Mouse (Mus musculus) heart, postnatal 36 days (tissue): ENCODE data around the gene Ccdc150. TPM values are rescaled to one million over a fixed set of nuclear protein-coding genes. Genes with fewer than 3 reads are reported as not detected.
A peak's percentile ranks its signal among the peaks of the same experiment; 100 is the strongest.

Source experiments
- DNase-seq, 2 experiments: peaks; one replicate each; pipeline ENCODE4 v3.0.0; 2021 to 2022
- intact Hi-C: fragments of 180-260 bp; cut with DNase I; formaldehyde crosslinking; loops from one replicate; pipeline ENCODE4 v1.15.1; 2025
- total RNA-seq, 2 experiments: library from RNA; stranded (reverse); gene quantifications; 2 replicates each; pipeline ENCODE4 v1.2.3; 2021

The Ccdc150 gene
- under 1 TPM; 0.24 to 0.25 TPM for total RNA-seq

DNA sequence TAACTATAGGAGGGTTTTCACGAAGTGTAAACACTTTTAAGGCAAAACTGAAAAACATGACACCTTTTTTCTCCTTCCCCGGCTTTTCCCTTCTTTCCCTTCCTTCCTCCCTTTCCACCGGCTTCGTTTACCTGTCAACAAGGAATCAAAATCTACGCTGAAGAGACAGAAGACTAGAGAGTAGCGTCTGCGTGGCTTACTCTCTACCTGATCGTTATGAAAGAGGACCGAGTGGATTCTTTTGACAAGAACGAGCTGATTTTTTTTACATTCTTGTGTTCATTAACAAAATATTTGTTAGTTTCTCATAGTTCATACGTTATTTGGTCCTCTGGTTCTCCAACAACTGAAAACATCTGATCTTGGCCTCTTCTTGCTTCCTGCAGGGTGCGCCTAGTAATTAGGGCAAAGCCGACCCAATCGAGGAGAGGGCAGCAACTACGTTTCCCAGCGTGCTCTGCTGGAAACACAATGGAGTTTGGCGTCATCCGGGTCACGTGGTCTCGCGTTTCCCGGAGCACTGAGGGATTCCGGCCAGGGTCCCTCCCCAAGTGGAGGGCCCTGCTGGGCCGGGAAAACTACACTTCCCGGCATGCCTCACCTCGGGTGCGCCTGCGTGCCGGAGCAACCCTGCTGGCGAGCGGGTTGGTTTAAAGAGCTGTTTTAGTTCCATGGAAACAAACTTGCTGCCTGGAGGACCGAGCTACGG lies at the start of gene Ccdc150:
Gene Ccdc150, plus strand, starts transcription at position 526 of the 709 bp plus-strand sequence.
- intact Hi-C loops = loop anchor here (5.0 kb wide), 2 partner anchors 213 to 677 kb away; partner anchors contain the start of gene Ankrd44
- peak; percentile 94 to 97 for DNase-seq

DNA sequence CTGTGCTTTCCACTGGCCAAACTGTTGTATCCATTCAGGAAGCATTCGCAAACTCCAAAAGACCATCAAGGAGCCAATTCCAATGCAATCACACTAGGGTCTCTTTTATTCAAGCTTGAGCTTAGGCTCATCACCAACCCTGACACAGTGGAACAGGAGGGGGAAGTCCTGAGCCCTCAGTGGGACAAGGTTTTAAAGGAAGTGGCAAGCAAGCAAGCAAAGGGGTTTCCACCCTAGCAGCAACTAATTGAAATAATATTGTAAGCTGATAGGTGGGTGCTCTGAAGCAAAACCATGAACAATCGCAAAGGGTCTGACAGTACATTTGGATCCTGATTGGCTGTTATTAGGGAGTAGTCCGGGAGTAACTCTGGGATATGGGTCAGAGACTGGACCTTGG lies 30.2 kb upstream of the Ccdc150 start:
- intact Hi-C loops = no loop called here
- no peak for DNase-seq

DNA sequence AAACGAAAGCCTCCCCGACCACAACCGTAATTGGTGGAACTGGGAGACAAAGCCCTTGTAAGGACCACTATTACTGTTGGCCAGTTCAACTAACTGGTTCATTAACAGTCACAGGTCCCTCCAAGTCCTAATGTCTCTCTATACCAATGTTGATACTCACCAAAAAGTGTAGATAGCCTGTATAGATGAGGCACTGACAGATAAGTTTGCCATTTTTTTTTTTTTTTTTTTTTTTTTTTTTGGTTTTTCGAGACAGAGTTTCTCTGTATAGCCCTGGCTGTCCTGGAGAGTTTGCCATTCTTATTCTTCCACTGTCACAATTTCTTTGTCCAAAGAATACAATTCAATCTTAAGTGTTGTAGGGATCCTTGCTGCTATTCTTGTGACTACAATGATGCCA lies 7.8 kb upstream of the Ccdc150 start:
- intact Hi-C loops = no loop called here
- DNase-seq = no peak

DNA sequence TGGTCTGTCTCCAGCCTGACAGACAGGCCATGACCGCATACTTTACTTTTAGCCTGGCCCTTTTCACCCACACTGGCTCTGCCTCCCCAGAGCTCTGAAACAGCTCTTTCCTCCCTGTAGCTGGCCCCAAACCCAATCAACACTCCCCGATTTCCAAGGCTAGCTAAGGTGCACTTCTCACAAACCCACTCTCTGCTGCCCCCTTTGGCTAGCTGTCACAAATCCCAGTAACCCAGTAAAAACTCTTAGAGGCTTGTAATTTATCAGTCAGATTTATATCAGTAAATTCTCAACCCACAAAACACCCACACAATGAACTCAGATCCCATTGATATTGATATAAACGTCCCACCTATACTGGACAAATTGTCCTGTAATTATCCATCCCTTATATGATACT lies 25.1 kb downstream of the Ccdc150 start:
- intact Hi-C loops = no loop called here
- no peak for DNase-seq

DNA sequence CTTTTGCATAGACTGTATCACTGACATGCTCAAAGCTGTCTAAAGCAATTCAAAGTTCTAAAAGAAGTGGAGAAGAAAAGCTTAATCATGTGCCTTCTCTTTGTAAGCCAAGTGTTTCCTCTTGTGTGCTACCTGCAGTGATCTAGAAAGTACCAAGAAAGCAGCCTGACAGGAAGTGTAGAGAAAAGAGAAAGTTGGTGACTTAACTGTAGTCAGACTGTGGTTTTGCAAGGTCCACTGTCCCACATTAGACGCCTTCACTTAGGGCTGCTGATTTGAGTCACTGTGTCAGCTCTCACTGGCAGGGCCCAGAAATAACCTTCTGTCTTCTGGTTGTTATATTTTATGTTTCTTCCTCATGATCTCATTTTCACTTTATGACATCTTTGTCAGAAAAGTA lies 29.1 kb downstream of the Ccdc150 start:
- intact Hi-C loops = no loop called here
- no peak for DNase-seq

DNA sequence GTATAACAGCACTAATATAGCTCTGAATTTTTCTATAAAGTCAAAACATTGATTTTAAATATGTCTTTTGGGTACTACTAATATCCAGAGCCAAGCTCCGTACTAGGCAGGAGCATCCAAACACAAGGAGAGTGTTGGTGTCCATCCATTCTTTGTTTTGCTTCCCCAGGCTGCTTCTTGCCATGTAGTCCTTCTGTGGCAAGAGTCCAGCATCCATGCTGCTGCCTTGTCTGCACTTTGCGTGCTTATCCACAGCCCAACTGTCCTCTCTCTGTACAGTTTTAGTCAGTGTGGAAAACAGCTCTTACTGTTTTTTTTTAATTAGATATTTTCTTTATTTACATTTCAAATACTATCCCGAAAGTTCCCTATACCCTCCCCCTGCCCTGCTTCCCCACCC lies 30.2 kb downstream of the Ccdc150 start:
- intact Hi-C loops = no loop called here
- DNase-seq = no peak

DNA sequence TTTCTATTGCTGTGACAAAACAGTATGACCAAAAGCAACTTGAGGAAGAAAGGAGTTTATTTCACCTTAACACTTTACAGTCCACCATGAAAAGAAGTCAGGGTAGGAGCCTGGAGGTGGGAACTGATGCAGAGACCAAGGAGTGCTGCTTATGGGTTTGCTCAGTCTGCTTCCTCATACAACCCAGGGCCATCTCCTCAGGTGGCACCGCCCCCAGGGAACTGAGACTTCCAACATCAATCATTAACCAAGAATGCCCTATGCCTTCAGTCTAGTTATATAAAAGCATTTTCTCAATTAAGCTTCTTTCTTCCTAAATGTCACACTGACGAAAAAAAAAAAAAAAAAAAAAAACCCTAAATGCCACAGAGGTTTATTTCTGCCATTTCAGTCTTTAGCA lies 55.9 kb downstream of the Ccdc150 start:
- intact Hi-C loops = no loop called here
- DNase-seq = no peak

DNA sequence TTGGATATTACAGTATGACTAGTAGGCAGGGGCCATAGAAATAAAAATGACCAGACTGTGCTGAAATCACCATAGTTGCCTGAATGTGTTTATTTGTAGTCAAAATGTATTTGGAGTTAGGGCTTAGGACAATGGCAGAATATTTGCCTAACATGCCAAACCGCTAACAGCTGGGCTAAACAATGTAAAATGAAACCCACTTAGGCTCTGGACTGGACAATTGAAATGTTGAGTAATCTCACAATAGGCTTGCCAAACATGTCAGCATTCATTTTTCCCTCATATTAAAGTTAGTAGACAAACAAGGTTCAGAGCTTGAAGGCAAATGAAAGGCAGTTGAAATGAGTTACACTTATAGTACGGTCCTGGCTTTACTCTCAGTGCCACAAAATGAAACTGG lies 76.2 kb downstream of the Ccdc150 start:
- no peak for DNase-seq
- intact Hi-C loops = no loop called here

DNA sequence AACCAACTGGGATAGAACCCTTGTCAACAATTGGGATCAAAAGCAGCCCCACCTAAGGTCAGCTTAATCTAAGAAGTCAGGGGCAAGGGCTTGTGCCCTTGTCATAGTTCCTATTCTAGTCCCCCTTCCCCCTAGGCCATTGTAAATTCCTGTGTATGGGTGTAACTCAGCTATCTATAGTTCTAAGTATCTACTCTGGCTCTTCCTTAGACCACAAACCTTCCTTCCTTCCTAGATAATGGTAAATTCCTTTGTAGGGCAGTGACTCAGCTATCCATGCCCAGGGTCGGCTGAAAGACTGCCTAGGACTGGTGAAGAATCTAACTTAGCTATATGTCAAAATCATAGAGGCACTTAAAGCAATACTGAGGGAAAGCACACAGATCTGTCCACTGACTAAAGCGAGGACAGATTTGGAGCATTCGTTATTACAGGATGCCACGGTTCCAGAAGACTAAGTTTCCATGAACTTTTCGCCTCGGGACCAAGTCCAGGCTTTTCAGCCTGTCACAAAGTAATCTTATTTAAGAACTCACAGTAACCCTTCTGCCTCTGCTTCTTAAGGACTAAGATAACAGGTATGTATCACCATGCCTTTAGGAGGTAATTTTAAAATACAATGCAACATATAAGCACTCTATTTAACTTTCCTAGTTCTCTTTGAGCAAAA lies 77.5 kb downstream of the Ccdc150 start:
- intact Hi-C loops = no loop called here
- DNase-seq = no peak

DNA sequence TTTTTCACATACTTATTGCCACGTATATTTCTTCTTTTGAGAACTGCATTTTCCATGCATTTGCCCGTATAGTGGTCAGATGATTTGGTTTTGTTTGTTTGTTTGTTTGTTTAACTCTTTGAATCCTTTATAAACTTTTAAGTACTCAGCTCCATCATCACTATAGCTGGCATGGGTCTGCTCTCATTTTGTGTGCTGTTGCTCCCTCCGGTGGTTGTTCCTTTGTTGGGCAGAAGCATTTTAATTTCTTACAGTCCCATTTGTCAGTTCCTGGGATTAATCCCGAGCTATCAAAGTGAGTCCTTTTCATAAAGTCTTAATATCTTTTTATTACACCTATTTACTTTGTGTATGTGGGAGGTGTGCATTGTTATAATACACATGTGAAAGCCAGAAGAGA lies 82.5 kb downstream of the Ccdc150 start:
- peak; percentile 4 to 9 for DNase-seq

DNA sequence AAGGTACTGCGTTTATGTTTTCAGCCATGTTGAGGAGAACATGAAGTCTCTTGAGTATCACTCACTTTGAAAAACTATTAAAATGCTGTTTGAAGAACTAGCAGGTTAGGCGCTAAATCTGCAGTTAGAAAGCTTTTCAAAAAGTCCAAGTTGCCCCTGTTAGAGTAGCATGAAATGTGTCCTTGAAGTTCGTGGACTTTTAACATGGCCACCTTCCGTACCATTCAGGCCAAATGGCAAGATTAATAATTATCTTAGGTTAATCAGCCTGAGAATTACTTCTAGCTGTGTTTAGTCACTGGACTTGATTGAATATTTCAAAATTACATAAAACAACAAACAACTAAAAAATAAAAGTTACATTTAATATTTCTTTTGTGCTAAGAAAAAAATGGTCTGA lies 104.3 kb downstream of the Ccdc150 start:
- intact Hi-C loops = no loop called here
- DNase-seq = no peak

More for the DNA sequence above, 82.5 kb downstream of the Ccdc150 start:
- intact Hi-C loops = loop anchor here (1.0 to 5.0 kb wide), 3 partner anchors 295 to 616 kb away; no protein-coding TSS in a partner anchor

DNA sequence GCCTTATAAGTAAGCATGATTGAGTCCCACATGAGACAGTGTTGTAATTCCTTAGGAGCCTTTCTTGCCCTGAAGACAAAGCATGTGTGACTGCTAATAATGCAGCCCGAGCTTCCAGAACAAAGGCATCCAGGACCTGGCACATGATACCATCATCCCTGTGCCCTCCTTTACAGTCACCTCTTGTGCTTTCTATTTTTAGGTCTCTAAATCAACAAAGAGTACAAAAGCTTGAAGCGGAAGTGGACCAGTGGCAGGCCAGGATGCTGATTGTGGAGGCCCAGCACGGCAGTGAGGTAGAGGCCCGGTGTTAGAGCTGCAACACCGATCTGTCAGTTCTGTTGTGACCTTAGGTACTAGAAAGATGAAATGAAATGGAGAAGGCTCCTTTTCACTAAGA lies 105.0 kb downstream of the Ccdc150 start:
- peak in 1 of 2 experiments; percentile 12 for DNase-seq
- intact Hi-C loops = no loop called here

DNA sequence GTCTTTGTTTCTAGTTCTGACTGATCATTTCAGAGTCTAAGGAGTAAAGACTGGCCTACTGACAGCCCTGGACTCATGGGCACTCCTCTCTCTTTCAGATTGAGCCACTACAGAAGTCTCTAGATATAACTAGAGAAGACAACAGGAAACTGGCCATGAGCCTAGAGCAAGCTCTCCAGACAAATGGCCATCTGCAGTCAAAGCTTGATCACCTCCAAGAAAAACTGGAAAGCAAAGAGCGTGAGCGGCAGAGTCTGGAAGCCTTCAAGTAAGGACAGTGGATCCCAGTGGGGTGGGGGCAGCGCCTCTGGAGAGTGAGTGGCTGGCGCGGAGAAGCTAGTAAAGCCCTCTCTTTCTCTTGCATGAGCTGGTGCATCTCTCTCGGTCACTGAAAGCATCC lies 106.1 kb downstream of the Ccdc150 start:
- DNase-seq = no peak
- intact Hi-C loops = no loop called here

DNA sequence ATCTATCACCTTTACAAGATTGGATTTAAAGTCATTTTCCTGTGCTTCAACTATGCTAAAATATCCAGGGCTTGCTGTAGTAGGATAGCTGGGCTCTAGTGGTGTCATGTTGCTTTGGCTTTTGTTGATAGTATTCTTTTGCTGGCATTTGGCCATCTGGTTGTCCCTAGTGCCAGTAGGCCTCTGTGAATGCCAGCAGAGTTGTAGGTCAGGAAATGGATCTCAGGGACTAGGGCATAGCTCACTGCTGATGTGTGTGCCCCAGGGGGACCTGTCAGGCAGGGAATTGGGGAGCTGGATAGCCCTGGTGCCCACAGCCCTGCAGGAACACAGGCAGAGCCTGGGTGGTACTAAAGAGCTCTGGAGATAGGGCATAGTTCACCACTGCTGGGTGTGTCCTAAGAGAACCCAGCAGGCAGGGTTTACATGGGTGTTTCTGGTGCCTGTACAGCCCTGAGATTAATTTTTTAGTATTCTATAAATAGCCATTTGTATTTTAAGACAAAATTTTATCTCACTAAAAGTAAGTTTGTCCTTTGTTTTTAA lies 127.1 kb downstream of the Ccdc150 start:
- intact Hi-C loops = no loop called here
- peak; percentile 10 to 34 for DNase-seq

DNA sequence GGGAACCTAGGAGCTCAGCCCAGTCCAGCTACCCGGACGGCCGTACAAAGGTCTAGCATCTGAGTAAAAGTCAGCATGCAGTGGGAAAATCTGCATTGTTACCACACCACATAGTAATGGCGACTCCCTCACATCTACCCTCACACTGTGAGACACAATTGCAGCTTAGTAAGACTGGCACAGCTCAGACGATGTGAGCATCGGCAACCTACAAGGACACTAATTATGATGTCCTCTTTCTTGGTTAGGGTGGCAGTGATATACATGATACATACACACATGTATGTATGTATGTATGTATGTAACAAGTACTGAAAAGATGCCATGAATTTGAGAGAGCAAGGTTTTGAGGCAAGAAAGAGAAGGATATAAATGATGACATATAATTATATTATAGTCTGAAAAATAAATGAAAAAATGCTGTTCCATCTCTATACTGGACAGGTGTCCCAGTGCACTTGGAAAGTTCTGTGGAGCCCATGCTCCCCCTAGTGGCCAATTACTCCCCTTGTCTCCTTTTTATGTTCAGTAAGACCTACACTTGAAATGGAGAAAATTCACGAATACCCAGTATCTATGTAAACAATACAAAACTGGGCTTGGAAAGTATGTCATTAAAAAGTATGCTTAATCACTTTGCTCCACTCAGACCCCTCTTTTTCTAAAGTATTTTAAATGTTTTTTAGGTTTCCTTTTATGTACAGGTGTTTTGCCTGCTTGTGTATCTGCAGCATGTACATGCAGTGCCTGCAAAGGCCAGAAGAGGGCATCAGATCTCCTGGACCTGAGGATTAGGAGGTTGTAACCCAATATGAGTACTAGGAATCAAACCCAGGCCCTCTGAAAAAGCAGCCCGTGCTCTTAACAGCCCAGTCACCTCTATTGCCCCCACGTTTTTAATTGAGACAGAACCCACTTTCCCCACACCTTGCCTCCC lies 130.8 kb downstream of the Ccdc150 start:
- intact Hi-C loops = loop anchor here (5.0 kb wide), 2 partner anchors 344 to 474 kb away; no protein-coding TSS in a partner anchor

DNA sequence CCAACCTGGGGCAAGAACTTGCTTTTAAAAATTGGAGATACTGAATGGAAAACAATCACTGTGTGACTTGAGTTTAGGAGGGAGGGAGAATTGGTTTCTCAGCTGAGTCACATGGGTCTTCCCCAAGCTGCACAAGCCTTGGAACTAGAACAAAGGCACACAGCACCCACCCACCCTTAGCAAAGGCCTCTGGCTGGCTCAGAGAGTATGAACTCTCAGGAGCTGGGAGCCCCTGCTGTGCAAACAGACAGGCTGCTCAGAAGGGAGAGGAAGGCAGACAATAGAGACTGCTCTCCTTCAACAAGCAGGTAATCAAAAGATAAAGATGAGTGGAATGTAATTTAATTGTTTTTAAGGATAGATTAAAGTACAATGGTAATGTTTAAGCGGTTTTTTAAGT lies 133.7 kb downstream of the Ccdc150 start:
- intact Hi-C loops = loop anchor here (5.0 kb wide), 2 partner anchors 347 to 477 kb away; no protein-coding TSS in a partner anchor
- no peak for DNase-seq

More for the DNA sequence above, 130.8 kb downstream of the Ccdc150 start:
- peak; percentile 45 to 64 for DNase-seq

DNA sequence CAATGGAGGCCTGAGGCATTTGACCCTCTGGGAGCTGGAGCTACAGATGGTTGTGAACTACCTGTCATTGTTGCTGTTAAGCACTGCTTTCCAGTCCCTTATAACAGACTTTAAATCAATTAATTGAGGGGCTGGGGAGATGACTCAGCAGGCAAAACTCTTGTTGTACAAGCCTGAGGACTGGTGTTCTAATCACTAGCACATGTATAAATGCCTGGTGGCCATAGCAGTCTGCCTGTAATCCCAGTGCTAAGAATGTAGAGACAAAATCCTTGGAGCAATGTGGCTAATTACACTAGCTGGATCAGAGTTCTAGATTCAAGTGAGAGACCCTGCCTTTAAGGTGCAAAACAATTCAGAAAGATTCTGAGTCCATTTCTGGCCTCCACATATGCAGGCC lies 152.3 kb downstream of the Ccdc150 start:
- intact Hi-C loops = no loop called here
- no peak for DNase-seq
